Mouse (Mus musculus): ENCODE data around the gene Vasn. TPM values are rescaled to one million over a fixed set of nuclear protein-coding genes. Genes with fewer than 3 reads are reported as not detected.

Gene Vasn
- total RNA-seq, 2 experiments from 2014 or later, result 2.6 to 3.2 TPM

DNA sequence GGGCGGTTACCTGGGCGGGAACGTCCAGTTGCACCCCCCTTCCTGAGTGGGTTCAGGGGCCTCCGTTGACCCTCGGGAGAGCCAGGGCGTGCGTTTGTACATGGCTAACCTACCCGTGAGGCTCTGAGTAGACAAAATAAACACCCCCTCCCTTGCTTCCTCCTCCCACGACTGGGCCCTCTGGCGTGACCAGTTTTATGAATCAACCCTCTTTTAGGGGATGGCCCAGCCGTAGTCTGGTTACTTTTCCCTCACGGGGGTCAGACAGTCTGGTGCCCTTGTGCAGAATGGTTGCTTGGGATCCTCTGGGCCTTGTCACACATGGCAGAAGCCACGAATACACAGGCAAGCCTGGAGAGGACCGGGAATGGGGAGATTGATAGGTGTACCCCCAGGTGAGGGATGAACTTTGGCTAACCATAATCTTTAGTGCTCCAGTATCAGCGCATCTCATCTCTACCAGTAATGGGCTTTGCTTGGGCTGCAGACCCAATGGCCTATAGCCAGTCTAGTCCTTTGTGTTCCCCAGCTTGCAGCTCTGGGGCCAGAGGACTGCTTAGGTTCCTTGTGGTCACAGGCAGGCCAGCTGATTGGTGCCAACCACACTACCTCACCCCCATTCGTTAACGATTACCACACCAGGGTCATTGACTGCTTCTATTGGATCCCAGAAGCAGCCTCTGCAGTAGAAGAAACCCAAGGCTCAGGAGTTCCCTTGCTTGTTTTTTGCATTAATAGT is 695 bp downstream of the Vasn start:
- DNase-seq, result no peak
- intact Hi-C loops (cut with DNase I), result no loop called here

DNA sequence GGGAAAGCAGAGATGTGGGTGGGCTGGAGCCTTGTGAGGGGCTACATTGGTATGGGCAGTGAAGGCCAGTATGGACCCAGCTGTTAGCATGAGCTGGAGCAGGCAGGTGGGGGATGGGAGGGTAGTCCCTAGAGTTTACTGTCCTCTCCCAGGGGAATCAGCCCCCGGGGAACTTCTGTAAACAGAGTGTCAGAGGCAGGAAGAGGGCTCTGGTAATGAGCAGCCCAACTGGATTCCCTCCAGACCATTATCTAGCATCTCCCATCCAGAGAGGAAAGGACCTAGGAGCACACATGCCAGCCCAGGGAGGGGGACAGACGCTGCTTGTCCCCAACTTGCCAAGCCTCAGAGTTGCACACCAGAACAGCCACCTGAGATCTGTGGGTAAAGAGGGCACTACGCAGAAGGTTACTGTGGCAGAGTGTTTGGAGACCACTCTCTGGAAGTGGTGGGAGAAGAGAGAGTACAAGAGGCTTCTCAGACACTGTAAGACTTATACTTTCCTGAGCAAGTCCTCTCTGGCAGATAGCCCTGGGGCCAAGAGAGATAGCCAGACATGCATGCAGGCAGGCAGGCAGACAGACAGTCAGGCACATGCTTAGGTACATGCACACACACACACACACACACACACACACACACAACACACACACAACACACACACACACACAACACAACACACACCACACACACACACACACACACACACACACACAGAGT is 1.5 kb downstream of the Vasn start:
- no peak for DNase-seq

GRCm38 (mm10) chr16:4642190-4642589 is 2.4 kb downstream of the Vasn start:
- DNase-seq, result no peak
- intact Hi-C loops (cut with DNase I), result no loop called here

More for the DNA sequence above, 1.5 kb downstream of the Vasn start:
- intact Hi-C loops (cut with DNase I), result no loop called here

DNA sequence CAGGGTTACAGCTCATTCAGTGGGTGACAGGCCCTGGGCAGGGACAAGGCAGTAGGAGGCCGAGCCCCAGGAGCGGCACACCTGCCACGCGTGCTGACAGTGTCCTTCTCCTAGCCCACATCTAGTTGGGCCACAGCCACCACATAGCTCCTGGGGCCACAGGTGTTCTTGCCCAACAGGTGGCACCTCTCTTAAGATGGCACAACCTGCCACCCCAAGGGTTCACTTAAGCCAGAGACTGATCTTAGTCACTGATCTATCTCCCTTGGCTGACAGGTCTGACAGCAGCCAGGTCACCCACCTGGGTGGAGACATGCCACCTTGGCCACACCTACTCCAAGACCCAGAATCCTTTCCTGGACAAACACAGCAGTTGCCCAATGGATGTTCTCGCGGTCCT is 3.2 kb downstream of the Vasn start:
- intact Hi-C loops (cut with DNase I), result no loop called here
- no peak for DNase-seq

- peak; percentile 89 for DNase-seq
Measured at GRCm38 (mm10) chr16:4643670-4644419, 4.1 kb downstream of the Vasn start.

DNA sequence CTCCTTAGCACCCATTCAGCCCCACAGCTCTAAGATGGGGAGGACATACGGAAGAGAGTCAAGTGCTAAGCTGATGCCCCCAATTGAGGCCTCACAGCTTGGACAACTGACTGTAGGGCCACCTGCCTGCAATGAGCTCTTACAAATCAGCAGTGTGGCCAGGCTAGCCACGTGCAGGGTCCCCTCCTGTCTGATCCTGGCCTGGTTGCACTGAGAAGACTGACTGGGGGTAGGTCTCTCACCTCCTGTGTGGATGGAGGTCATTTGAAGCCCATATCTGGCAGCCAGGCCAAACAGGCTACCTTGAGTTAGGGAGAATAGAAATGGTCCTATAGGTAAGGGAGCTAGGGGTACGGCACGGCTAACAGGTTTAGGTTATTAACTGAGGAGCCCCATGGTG is 6.1 kb downstream of the Vasn start:
- intact Hi-C loops (cut with DNase I), result no loop called here
- no peak for DNase-seq

More at GRCm38 (mm10) chr16:4643670-4644419, 4.1 kb downstream of the Vasn start:
- intact Hi-C loops (cut with DNase I), result no loop called here

GRCm38 (mm10) chr16:4646831-4647230 is 7.1 kb downstream of the Vasn start:
- intact Hi-C loops (cut with DNase I), result no loop called here
- DNase-seq, result no peak

- intact Hi-C loops (cut with DNase I), result no loop called here
- peak; percentile 39 for DNase-seq
Measured at GRCm38 (mm10) chr16:4647651-4648141, 8.0 kb downstream of the Vasn start.

DNA sequence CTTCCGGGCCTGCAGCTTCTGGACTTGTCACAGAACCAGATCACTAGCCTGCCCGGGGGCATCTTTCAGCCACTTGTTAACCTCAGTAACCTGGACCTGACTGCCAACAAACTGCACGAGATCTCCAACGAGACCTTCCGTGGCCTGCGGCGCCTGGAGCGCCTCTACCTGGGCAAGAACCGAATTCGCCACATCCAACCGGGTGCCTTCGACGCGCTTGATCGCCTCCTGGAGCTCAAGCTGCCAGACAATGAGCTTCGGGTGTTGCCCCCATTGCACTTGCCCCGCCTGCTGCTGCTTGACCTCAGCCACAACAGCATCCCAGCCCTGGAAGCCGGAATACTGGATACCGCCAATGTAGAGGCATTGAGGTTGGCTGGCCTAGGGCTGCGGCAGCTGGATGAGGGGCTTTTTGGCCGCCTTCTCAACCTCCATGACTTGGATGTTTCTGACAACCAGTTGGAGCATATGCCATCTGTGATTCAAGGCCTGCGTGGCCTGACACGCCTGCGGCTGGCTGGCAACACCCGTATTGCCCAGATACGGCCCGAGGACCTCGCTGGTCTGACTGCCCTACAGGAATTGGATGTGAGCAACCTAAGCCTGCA is 8.8 kb downstream of the Vasn start:
- peak; percentile 65 for DNase-seq
- intact Hi-C loops (cut with DNase I), result no loop called here

DNA sequence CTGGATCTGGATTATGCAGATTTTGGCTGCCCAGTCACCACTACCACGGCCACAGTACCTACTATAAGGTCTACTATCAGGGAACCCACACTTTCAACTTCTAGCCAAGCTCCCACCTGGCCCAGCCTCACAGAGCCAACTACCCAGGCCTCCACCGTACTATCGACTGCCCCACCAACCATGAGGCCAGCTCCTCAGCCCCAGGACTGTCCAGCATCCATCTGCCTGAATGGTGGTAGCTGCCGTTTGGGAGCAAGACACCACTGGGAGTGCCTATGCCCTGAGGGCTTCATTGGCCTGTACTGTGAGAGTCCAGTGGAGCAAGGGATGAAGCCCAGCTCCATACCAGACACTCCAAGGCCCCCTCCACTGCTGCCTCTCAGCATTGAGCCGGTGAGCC is 9.5 kb downstream of the Vasn start:
- no peak for DNase-seq
- intact Hi-C loops (cut with DNase I), result no loop called here

DNA sequence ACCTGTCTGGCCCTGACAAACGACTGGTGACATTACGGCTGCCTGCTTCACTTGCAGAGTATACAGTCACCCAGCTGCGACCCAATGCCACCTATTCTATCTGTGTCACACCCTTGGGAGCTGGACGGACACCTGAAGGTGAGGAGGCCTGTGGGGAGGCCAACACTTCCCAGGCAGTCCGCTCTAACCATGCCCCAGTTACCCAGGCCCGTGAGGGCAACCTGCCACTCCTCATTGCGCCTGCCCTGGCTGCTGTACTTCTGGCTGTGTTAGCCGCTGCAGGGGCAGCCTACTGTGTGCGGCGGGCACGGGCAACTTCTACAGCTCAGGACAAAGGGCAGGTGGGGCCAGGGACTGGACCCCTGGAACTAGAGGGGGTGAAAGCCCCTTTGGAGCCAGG is 10.0 kb downstream of the Vasn start:
- no peak for DNase-seq
- intact Hi-C loops (cut with DNase I), result no loop called here

- no peak for DNase-seq
- intact Hi-C loops (cut with DNase I), result no loop called here
Measured at GRCm38 (mm10) chr16:4650161-4650560, 10.4 kb downstream of the Vasn start.

DNA sequence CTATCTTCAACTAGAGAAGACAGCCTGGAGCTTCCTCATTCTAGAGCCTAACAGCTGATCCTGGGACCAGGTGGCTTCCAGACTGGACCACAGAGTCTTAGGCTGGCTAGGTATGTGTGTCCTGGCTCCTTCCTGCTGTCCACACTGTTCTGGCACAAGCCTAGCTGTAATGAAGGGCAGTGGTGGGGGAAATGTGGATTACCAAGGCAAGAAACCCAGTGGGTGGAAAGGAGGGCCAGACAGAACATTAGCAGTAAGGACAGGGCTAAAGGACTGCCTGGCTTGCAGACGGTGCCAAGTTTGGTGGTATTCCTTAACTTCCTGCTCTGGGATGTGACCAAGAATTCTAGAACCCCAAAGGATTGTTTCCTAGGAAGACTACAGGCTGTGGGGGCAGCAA is 11.3 kb downstream of the Vasn start:
- DNase-seq, result no peak
- intact Hi-C loops (cut with DNase I), result no loop called here

GRCm38 (mm10) chr16:4651624-4652023 is 11.9 kb downstream of the Vasn start:
- intact Hi-C loops (cut with DNase I), result no loop called here
- no peak for DNase-seq

DNA sequence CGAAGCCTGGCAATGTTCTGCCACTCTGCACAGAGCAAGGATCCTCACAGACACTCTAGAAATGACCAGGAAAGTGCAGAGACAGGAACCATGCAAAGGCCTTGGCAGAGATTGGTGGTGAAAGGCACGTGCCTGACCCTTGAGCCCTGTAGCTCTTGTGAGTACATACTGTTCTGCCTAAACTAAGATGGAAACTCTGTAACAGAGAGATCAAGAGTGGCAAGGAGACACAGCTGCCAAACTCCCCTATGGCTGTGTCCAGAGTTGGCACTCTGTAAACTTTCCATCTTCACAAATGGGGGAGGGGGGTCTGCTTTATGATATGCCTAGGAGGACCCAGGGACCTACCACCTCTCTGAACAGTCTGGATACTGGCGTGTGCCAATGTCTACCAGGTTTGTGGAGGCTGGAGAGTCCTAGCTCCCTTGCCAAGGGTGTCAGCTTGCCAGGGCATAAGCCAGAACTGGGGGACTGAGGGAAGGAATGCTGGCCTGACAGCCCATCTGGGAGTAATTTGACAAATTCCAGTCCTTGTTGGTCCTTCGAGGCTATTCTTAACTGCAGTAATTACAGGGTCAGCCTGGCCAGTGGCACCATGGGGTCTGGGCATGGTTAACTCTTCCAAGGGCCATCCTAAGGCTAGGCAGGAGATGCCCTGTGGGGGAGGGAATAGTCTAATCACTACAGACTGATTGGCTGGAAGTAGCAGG is 13.1 kb downstream of the Vasn start:
- peak; percentile 60 for DNase-seq
- intact Hi-C loops (cut with DNase I), result no loop called here

DNA sequence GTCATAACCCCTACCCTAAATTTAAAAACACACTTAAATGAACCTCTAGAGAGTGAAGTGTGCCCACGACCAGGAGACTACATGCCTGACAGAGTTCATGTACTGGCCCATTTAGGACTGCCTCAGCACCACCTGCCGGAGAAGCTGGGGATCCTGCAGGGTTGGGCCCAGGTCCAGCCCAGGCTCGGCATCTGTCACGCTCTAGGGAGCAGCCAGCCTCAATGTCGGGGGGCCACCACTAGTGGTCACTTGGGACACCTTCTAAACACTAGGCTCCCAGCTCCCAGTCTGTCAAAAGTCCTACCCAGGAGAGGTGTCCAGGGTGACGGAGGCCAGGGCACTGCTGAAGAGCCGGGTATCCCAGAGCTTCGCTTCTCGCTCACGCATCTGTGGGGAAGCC is 15.0 kb downstream of the Vasn start:
- DNase-seq, result peak; percentile 51
- intact Hi-C loops (cut with DNase I), result no loop called here

- intact Hi-C loops (cut with DNase I), result no loop called here
- no peak for DNase-seq
Measured at GRCm38 (mm10) chr16:4655251-4655734, 15.6 kb downstream of the Vasn start.

DNA sequence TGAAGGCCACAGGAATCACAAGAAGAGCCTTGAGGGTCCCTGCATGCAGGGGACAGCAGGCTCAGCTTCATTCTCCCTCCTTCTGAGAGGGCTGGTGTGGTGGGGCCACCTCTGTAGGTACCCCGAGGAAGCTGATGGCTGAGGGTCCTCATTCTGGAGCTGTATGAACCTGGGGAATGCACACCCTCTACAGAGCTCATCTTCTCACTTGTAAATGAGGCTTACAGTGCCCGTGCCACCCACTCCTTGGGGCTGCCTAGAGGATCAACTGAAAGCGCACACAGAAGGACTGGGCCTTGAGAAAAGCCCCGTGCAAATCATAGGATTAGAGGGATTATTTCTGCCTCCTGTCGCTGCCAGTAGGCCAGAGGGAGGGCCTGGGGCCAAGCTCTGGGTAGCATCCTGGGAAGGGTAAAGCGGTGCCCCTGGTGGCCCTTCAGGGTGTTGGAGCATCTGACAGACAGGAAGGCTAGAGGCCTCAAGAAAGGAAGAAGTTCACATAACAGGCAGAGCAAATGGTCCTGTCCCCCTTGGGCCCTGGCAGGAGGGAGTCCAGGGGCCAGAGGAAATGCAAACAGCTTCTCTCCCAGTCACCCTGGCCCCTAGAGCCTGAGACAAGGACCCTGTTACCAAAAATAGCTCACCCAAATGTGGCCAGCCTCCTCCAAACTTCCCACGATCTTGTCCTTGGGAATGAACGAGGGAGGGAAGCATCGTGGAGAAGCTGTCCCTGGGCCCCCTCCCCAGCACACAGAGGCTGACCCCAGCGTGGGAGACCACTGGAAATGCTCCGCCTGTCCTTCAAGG is 16.2 kb downstream of the Vasn start:
- intact Hi-C loops (cut with DNase I), result no loop called here
- DNase-seq, result peak; percentile 55

DNA sequence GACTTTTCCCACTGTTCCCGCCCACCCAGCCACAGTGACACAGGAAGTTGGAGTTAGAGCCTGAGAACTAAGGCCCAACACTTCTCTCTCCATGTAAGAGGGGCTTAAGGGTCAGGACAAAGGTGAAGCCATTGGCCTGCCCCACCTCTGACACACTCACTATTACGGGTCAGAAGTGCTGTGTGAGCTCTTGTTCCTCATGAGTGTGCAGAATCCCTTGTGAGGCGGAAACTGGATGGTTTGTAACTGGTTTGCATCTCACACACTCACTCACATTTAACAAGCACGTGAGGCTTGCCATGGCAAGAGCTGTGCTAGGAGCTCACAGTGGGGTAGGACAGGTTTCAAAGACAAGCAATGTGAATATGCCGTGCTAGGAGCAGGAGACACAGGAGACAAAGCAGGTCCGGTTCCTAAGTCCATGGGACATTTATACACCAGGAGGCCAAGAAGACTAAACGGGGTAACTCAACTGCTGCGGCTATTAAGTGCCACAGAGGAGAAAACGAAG is 16.9 kb downstream of the Vasn start:
- intact Hi-C loops (cut with DNase I), result no loop called here
- DNase-seq, result no peak

All from left cerebral cortex, postnatal 4 days (tissue).